Mouse (Mus musculus) hindbrain, embryonic 16.5 days (tissue): ENCODE measurements at regions not wholly inside any gene's neighbourhood (a gene's known extent, or its start where the extent isn't known, plus 50 kb on each side); places are given as distances from the start of the nearest gene placed in this dataset.

ENCODE experiments used
- ATAC-seq: fragments of 200-750 bp; cut with Nextera tagmentation; 2 replicates; pipeline ENCODE4 v1.8.0; 2017; ENCODE audit warnings: moderate TSS enrichment, moderate library complexity
- H3K27ac ChIP-seq: fragments of 300-500 bp; sonication (generic); 2 replicates; pipeline ENCODE4 v1.5.1; 2014; ENCODE audit warnings: low read depth, mild to moderate bottlenecking, control low read depth, low read length, moderate library complexity
- H3K27me3 ChIP-seq: fragments of 300-500 bp; sonication (generic); replicated peaks from 2 replicates; pipeline ENCODE4 v1.6.1; 2014; ENCODE audit warnings: low read length; ENCODE audit not compliant: control insufficient read depth, insufficient read depth
- H3K36me3 ChIP-seq: fragments of 300-500 bp; sonication (generic); 2 replicates; pipeline ENCODE4 v1.6.1; 2014; ENCODE audit warnings: mild to moderate bottlenecking, low read length, moderate library complexity, mixed read lengths; ENCODE audit not compliant: control insufficient read depth, insufficient read depth
- H3K4me1 ChIP-seq: fragments of 300-500 bp; sonication (generic); 2 replicates; pipeline ENCODE4 v1.6.1; 2014; ENCODE audit warnings: low read depth, low read length; ENCODE audit not compliant: control insufficient read depth, insufficient read depth
- H3K4me2 ChIP-seq: fragments of 300-500 bp; sonication (generic); 2 replicates; pipeline ENCODE4 v1.6.1; 2014; ENCODE audit warnings: mild to moderate bottlenecking, low read length, control low read depth, moderate library complexity
- H3K4me3 ChIP-seq: fragments of 300-500 bp; sonication (generic); 2 replicates; pipeline ENCODE4 v1.5.1; 2014; ENCODE audit warnings: mild to moderate bottlenecking, low read length, control low read depth, moderate library complexity
- H3K9ac ChIP-seq: fragments of 300-500 bp; sonication (generic); 2 replicates; pipeline ENCODE4 v1.6.1; 2014; ENCODE audit warnings: low read depth, mild to moderate bottlenecking, control low read depth, low read length, moderate library complexity
- H3K9me3 ChIP-seq: fragments of 300-500 bp; sonication (generic); 2 replicates; pipeline ENCODE4 v1.6.1; 2014; ENCODE audit warnings: mild to moderate bottlenecking, low read length, moderate library complexity; ENCODE audit not compliant: control insufficient read depth
- WGBS: fragments of 180-500 bp; shearing (Covaris S2); extraction: QIAGEN DNeasy Blood & Tissue Kit; methylation state at CpG from one replicate; pipeline ENCODE4 v1.1.7; 2014; 5-methylcytosine and 5-hydroxymethylcytosine counted together

DNA sequence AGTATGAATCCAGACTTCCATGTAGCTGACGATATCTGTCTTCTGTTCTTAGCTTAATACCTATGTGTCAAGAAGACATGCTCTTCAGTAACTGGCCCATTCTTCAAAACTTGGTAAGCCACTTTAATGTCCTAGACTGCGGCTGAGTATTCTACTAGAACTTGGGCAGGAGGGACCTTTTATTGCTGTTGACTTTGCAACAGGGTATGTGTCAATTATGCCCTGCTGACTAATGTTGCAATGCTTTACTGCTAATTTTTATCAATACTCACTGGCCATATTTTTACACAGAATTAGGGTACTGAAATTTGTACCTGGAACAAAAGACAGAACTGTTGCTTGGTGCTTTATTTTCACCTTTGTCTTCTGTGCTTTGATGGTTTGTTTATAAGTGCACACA is 746.9 kb downstream of the Ppargc1a start:
- Histone ChIP-seq H3K27ac (no peak overlapping the region), H3K27me3 (no peaks in the 10 kb centered on the region), H3K4me3 (no peak overlapping the region), H3K9ac (no peak overlapping the region), H3K9me3 (no peaks in the 10 kb centered on the region), H3K36me3 (no peaks in the 10 kb centered on the region), H3K4me2 (no peak overlapping the region), H3K4me1 (no peaks in the 10 kb centered on the region)
- no peak for ATAC-seq
- WGBS = 94% methylated on average over 2 of the region's 2 CpGs

DNA sequence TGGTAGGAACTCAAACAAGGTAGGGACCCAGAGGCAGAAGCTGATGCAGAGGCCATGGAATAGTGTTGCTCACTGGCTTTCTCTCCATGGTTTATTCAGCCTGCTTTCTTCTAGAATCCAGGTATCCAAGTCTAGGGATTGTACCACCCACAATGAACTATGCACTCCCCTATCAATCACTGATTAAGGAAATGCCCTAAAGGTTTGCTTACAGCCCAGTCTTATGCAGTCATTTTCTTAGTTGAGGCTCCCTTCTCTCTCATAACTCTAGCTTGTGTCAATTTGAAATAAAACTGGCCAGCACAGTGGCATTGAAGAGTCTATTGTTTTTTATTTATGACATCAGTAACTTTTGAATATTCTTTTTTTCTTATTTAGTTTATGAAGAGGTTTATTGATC is 747.6 kb downstream of the Ppargc1a start:
- Histone ChIP-seq H3K27me3 (no peaks in the 10 kb centered on the region), H3K4me1 (no peaks in the 10 kb centered on the region), H3K27ac (no peak overlapping the region), H3K4me2 (no peak overlapping the region), H3K9me3 (no peaks in the 10 kb centered on the region), H3K4me3 (no peak overlapping the region), H3K36me3 (no peaks in the 10 kb centered on the region), H3K9ac (no peak overlapping the region)
- no peak for ATAC-seq

DNA sequence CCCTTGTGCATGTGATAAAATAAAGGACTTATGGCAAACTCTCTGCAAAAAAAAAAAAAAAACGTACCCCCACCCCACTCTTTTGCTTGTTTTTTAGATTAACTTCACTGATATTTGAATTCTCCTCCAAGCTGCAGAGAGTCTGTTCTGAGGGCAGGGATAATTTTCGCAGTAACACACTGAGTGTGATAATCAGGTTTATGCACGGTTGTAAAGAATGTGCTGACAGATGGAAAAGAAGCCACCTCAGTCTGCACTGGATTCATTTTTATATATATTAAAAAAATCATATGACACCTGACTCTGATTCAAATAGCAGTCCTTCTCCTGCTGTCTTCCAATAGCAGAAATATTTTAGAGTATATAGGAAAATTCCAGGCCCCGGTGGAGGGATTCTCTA is 736.5 kb upstream of the Adgra3 start:
- 57% methylated on average over 4 of the region's 4 CpGs for WGBS
- Histone ChIP-seq H3K36me3 (no peaks in the 10 kb centered on the region), H3K9me3 (no peaks in the 10 kb centered on the region), H3K9ac (no peak overlapping the region), H3K27ac (no peak overlapping the region), H3K4me3 (no peak overlapping the region), H3K27me3 (no peaks in the 10 kb centered on the region), H3K4me1 (no peaks in the 10 kb centered on the region), H3K4me2 (no peak overlapping the region)
- ATAC-seq = no peak

DNA sequence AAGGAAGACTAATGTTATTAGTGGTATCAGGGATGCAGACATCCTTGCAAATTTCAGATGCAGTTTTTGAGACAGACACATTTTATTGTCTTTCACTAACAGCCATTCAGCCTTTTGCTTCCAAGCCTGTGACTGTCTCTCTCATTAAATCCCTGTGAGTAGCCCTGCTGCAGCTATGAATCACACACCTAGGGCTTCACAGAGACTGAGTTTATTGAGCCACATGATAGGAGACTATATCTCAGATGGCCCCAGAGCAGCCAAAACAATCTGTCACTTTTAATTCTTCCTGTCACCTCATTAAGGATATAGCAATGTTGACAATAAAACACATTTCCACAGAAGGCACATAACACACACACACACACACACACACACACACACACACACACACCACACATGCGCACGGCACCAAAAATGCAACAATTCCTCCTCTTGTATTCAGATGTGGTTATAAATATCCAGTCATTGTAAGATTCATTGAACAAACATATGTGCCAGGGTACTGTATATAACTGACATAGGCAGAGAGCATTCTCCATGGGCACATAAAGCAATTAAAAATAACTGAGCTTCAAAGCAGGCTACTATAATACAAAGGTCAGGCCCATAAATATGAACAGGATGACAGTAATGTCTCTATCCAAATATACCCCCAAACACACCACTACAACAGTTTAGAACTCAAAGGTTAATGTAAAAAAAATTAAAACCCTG is 735.8 kb upstream of the Adgra3 start:
- Histone ChIP-seq H3K4me2 (no peak overlapping the region), H3K27me3 (no peaks in the 10 kb centered on the region), H3K9ac (no peak overlapping the region), H3K36me3 (no peaks in the 10 kb centered on the region), H3K4me1 (no peaks in the 10 kb centered on the region), H3K27ac (no peak overlapping the region), H3K9me3 (no peaks in the 10 kb centered on the region), H3K4me3 (no peak overlapping the region)
- WGBS = 67% methylated on average over 2 of the region's 2 CpGs
- peak; percentile 76; the same call in 1 of the 2 replicates for ATAC-seq

DNA sequence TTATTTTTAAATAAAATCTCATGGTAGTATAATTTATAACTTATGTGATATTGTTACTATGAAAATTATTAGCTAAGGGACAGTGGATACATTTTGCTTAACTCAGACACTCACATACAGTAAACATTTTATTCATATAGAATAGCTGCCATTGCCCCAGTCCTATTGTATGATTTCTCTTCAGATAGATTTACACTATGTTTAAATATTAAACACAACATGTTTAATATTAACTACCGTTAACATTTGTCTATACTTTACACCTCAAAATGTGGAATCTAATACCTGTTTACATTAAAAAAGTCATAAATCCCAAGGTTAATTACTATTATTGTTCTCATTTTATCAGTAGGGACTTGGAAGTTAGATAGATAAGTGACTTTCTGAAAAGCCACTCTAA is 734.8 kb upstream of the Adgra3 start:
- no peaks in the 10 kb centered on the region for H3K36me3 ChIP-seq
- ATAC-seq = no peak
- H3K27me3 ChIP-seq = no peaks in the 10 kb centered on the region
- H3K4me3 ChIP-seq = no peak overlapping the region
- no peaks in the 10 kb centered on the region for H3K9me3 ChIP-seq
- no peak overlapping the region for H3K9ac ChIP-seq
- no peak overlapping the region for H3K27ac ChIP-seq
- WGBS = 96% methylated on average over 1 of the region's 1 CpGs
- H3K4me2 ChIP-seq = no peak overlapping the region
- no peaks in the 10 kb centered on the region for H3K4me1 ChIP-seq

DNA sequence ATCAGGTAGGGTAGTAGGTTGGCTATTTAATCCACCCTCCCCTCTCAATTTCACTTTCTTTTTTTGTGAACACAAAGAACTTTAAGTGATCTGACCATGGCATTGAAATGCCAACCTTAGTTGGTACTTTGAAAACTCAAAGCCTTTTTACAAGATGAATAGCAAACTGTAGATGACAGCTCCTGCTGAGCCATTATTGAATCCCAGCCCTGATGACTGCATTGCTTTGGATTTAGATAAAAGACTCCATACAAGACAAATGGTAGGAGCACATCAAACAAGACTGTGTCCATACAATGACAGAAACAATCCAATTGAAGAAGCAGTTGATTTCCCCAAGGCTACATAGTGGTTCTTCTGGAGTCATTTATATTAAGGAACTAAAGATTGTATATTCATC is 726.5 kb upstream of the Adgra3 start:
- Histone ChIP-seq H3K27me3 (no peaks in the 10 kb centered on the region), H3K36me3 (no peaks in the 10 kb centered on the region), H3K27ac (no peak overlapping the region), H3K9me3 (no peaks in the 10 kb centered on the region), H3K4me2 (no peak overlapping the region), H3K4me1 (no peaks in the 10 kb centered on the region), H3K4me3 (no peak overlapping the region), H3K9ac (no peak overlapping the region)
- no peak for ATAC-seq

DNA sequence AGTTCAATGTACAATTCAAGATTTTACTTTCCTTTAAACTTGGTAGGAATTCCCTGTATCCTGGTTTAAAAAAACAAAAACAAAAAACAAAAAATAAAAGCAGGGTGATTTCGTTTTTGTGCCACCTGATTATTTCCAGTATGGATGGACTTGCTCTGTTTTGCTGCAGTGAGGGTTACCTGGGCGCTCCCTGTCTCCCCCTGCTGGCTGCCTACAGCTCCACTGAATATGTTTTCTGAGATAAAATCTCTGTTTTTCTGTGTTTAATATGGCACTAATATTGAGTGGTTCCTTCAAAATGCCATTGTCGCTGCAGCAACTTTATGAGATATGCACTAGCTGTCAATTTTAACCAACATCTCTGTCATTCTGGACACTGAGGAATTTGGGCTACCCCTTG is 720.3 kb upstream of the Adgra3 start:
- Histone ChIP-seq H3K9me3 (no peaks in the 10 kb centered on the region), H3K4me2 (no peak overlapping the region), H3K4me3 (no peak overlapping the region), H3K9ac (no peak overlapping the region), H3K4me1 (no peaks in the 10 kb centered on the region), H3K36me3 (no peaks in the 10 kb centered on the region), H3K27ac (no peak overlapping the region), H3K27me3 (no peaks in the 10 kb centered on the region)
- ATAC-seq = no peak
- WGBS = 62% methylated on average over 3 of the region's 3 CpGs

DNA sequence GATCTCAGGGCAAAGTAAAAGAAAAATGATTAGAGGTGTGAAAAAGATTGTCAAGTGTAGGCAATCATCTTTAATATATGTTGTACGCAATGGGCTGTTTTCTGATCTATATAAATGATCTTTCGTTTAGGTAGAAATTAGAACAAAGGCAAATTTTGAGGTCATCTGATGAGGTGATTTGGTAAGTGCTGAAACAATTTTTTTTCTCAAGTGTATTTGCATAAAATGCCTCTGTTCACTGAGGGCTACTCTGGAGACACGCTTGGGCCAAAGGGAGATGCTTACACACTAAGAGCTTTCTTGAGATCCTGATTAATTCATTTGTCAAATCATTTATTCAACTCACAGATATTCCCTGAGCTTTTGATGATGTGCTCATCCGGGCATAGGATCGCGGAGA is 719.4 kb upstream of the Adgra3 start:
- no peak for ATAC-seq
- Histone ChIP-seq H3K4me1 (no peaks in the 10 kb centered on the region), H3K9ac (no peak overlapping the region), H3K4me3 (no peak overlapping the region), H3K27me3 (no peaks in the 10 kb centered on the region), H3K4me2 (no peak overlapping the region), H3K36me3 (no peaks in the 10 kb centered on the region), H3K9me3 (no peaks in the 10 kb centered on the region), H3K27ac (no peak overlapping the region)
- WGBS = 78% methylated on average over 6 of the region's 6 CpGs

DNA sequence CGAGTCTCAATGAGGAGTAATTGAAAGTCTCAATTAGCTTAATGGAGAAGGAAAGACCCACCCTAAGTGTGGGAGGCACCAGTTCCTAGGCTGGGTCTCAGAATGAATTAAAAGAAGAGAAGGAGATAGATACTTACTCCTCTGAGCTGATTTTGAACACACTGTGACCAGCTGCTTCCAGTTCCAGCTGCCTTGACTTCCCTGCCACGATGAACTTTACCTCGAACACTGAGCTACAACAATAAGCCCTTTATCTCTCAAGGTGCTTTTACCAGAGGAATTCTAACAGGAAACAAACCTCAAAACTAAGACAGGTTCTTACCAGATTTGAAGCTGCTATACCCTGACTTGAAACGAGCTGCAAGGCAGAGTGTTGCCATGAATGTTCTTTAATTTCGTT is 703.5 kb upstream of the Adgra3 start:
- Histone ChIP-seq H3K4me1 (no peaks in the 10 kb centered on the region), H3K4me2 (no peak overlapping the region), H3K9me3 (no peaks in the 10 kb centered on the region), H3K9ac (no peak overlapping the region), H3K27ac (no peak overlapping the region), H3K36me3 (no peaks in the 10 kb centered on the region), H3K27me3 (no peaks in the 10 kb centered on the region), H3K4me3 (no peak overlapping the region)
- ATAC-seq = no peak
- WGBS = 85% methylated on average over 5 of the region's 5 CpGs

DNA sequence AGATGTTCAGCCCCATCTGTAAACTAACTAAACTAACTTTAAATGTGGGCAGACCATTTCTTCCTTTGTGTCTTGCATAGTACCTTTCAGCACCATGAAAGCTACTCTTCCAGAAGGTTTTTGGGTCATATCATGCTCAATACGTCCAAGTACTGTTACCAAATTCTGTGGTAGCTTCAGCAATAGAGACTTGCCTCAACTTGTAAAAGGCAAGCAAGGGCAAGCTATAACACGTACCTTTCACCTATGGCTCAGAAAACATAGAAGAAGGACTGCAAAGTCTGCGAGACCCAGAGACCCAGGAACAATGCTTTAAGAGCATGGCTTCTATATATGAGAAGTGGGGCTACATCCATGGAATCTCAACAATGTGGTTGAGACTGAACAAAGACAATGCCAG is 701.6 kb upstream of the Adgra3 start:
- no peak for ATAC-seq
- H3K27ac ChIP-seq = no peak overlapping the region
- no peak overlapping the region for H3K4me3 ChIP-seq
- no peaks in the 10 kb centered on the region for H3K9me3 ChIP-seq
- no peak overlapping the region for H3K9ac ChIP-seq
- no peaks in the 10 kb centered on the region for H3K27me3 ChIP-seq
- no peaks in the 10 kb centered on the region for H3K36me3 ChIP-seq
- no peaks in the 10 kb centered on the region for H3K4me1 ChIP-seq
- 94% methylated on average over 3 of the region's 3 CpGs for WGBS
- H3K4me2 ChIP-seq = no peak overlapping the region
